Mouse (Mus musculus) brain, embryonic 14.5 days (tissue): ENCODE data around the gene Pank4. TPM values are rescaled to one million over a fixed set of nuclear protein-coding genes. Genes with fewer than 3 reads are reported as not detected.

Experiments
- DNase-seq: peaks from one replicate; pipeline ENCODE4 v3.0.0-alpha.2; 2011; ENCODE audit warnings: low read depth
- CTCF ChIP-seq: fragments of 200-500 bp; IDR thresholded peaks from 2 replicates; pipeline ENCODE4 v1.5.1; 2012; ENCODE audit warnings: inconsistent platforms, mild to moderate bottlenecking, moderate library complexity, borderline replicate concordance; ENCODE audit not compliant: insufficient read depth, insufficient read length; ENCODE audit errors: extremely low read depth
- POLR2A ChIP-seq: fragments of 200-500 bp; IDR thresholded peaks from 2 replicates; pipeline ENCODE4 v1.6.1; 2012; ENCODE audit warnings: mild to moderate bottlenecking, inconsistent platforms, borderline replicate concordance; ENCODE audit not compliant: poor library complexity, insufficient read depth, insufficient read length, severe bottlenecking; ENCODE audit errors: extremely low read depth
- polyA plus RNA-seq: library from polyadenylated mRNA; depleted of rRNA; stranded (reverse); fragments of >200 nt; gene quantifications from 2 replicates; pipeline ENCODE4 v1.2.3, GENCODE M21; 2012

Gene Pank4
- polyA plus RNA-seq, 1 experiment = 68.0 TPM

DNA sequence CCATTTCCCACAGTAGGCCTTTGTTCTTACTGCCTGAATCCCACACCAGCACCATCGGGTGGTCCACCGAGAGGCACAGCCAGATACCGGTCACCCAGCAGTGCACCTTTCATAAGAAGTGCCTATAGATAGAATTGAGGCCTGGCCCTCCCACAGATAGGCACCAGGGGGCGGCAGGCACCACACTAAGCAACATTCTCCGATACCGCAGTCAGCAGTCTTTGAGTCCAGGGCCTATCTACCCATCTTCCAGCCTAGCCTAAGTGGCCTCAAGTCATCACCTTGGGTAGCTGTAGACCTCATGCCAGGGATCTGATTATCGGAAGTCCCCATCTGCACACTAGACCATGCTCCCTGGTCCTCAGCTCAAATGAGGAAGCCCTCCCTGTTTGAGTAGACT, 17.6 kb downstream of the Pank4 start:
- peak; percentile 80 for TF ChIP-seq CTCF
- TF ChIP-seq POLR2A = no peak
- DNase-seq = peak; percentile 85

DNA sequence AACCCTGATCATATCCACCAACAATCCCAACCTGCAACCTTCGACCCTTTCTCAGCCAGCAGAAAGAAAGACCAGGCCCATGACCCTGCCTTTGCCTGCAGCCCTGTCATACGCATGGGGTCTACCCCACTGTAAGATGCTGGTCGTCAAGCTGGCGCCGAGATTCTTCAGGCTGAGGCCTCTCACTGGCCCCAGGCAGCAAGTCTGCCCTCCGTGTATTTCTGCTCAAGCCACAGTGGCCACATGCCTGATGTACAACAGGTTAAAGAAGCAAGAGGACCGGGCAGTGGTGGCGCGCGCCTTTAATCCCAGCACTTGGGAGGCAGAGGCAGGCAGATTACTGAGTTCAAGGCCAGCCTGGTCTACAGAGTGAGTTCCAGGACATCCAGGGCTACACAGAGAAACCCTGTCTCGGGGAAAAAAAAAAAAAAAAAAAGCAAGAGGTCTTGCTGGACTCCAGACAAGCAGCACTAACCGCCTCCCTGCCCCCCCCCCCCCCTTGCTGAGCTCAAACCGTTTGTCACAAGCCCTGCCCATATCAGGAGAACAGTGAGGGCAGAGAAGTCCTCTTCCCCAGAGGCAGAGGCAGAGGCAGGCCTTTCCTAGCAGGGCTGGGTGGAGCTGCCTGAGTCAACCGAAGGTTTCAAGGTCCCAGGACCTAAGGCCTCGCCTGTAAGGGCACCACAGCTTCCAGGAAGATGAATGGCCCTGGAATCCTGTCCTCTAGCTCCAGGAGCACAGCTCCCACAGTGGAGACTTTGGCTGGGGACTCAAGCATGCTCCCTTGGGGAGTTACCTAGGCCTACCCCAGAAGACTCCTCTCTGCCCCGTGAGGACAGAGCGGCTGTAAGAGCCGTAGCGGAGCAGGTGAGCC, 18.6 kb downstream of the Pank4 start:
- TF ChIP-seq POLR2A (no peak), CTCF (no peak)
- no peak for DNase-seq

DNA sequence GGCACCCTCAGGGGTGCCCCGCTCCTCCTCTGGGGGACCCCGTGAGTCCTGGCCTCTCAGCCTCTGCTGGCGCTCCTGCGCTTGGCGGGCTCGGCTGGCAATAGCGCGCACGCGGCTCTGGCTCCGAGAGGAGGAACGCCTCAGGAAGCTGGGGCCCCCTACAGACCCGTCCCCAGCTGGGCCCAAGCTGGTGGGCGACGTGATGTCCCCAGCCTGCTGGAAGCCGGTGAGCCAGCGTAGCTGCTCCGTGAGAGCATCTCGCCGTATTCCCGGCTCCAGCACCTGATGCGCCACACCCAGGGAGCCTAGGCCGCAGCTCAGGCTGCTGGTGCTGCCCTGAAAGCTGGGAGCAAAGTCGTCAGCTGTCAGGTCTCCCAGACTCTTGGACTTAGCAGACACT, 19.8 kb downstream of the Pank4 start:
- TF ChIP-seq POLR2A = no peak
- no peak for TF ChIP-seq CTCF
- DNase-seq = no peak

DNA sequence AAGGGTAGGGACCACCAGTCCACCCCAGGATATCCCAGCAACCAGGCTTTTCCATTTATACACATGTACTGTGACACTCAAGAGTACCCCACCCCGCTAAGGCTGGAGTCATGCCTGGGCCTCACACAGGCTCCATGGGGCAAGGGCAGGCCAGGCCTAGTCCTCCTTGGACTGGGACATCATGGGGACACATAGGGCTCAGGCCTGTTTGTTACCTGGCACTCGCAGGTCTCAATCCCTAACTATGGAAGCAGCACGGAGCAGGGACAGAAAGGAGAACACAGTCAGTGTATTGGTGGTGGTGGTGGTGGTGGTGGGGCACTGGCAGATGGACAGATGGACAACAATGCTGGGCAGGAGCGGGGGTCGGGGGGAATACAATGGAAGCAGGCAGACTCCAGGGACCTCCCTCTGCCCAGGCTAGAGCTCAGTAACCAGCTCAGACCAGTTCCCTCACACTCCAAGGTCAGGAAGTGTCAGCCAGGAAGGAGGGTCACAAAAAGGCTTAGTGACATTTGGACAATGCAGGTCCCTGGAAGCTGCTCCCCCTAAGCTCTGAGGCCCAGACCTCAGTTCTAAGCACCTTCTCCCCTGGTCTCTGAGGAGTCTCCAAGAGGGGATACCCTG, 21.3 kb downstream of the Pank4 start:
- no peak for TF ChIP-seq POLR2A
- no peak for TF ChIP-seq CTCF
- DNase-seq = no peak

DNA sequence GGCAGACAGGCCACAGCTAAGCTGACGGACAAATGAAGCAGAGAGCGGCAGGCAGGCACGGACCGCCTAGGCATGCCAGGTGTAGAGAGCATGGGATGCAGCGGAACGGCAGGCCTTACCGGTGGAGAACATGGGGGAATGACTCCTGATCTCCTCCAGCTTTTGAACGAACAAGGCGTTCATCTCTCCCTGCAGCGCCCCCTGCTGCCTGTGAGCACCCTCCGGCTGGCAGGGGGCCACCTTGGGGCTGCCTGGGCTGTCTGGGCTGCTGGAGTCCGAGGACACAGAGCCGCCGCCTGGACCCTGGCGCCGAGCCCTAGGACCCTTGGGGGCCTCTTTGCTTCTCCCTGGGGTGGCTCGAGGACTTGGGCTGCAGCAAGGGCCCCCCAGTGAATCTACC, 22.2 kb downstream of the Pank4 start:
- peak; percentile 69 for DNase-seq
- TF ChIP-seq CTCF (peak; percentile 73), POLR2A (no peak)

DNA sequence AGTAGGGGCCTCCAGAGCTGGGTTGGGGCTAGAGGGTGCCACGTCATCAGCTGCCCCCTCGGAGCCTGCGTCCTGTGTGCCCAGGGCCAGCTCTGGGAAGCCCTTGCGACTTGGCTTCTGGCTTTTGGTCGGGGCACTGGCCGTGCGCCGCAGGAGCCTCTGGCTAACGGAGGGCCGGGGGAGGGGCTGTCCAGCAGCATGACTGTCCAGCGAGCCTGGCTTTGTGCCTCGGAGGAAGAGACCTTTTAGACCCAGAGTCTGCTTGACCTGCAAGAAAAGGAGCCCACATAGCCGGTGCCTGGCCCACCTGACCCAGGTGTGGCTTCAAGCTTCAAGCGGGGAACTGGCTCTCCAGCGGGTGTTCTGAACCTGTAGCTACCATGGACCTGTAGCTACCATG, 22.8 kb downstream of the Pank4 start:
- no peak for DNase-seq
- TF ChIP-seq CTCF (no peak), POLR2A (no peak)

DNA sequence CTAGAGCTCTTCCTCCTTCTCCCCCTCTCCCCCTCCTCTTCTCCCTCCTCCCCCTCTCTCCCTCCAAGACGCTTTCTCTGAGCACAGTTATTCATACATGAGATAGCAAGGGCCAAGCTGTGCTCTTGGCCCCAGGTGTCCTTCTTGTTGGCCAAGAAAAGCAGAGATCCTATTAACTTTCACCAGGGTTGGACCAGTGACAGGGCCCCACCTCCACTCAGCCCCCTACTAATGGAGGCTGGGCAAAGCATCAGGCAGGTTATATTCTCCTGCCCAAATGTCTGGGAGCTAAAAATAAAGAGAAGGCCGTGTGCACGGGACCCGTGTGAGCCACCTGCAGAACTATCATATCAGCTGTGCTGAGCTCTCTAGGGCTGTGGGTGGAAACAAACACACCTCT, 31.0 kb downstream of the Pank4 start:
- DNase-seq = no peak
- no peak for TF ChIP-seq POLR2A
- TF ChIP-seq CTCF = no peak

DNA sequence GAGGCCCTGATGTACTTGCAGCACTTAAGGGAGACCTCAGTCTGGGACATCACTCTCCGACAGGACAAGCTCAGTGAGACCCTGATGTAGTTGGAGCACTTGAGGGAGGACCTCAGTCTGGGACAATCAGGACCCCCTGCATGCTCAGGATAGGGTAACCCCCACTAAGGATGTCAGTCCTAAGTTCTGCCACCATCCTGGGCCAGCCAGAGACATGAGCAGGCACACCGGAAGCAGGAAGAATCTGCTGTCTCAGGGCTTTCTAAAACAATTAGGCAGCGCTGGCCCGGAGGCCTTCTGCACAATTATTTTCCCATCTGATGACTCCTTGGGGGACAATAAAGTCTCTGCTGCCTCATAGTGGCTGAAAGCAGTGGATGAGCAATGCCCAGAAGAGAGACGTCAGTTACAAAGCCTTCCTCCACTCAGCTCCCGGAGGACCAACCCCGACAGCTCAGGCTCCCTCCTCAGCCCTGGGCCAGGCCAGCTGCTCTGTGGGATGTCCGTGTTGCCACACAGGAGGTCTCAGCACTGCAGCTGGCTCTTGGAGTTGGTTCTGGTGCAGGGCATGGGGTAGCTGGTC, 32.7 kb downstream of the Pank4 start:
- DNase-seq = peak; percentile 48
- TF ChIP-seq CTCF = peak; percentile 17; the same call in 1 of the 2 replicates
- TF ChIP-seq POLR2A = no peak

DNA sequence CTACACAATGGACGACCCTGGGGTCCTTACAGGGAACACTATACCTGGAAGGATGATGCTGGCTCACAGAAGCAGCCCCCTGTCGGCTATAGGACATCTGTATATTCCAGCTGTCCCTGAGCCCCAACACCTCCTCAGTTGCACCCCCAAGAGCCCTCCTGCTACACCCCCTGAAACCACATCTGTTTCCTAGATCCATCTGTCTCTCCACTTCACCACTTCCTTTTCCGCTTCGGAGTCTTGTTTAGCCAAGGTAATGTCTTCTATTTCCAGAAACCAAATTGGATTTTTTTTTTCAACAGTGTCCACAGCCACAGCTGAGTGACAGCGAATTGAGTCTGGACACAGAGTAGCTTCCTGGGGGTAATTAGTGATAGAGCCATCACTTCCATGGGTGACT, 35.5 kb downstream of the Pank4 start:
- TF ChIP-seq CTCF (no peak), POLR2A (no peak)
- DNase-seq = no peak

DNA sequence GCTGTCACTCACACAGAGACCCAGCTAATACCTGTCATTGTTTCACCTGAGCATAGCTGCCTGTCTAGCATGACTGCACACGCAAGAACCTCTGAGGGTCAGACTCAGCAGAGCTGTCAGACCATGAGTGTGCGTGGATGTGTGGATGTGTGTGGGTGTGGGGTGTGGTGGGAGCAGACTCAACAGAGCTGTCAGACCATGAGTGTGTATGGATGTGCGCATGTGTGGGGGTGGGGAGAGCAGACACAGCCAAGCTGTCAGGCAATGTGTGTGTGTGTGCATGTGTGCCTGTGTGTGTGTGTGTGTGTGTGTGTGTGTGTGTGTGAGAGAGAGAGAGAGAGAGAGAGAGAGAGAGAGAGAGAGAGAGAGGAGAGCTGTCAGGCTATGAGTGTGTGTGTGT, 41.4 kb downstream of the Pank4 start:
- no peak for DNase-seq
- TF ChIP-seq POLR2A = no peak
- TF ChIP-seq CTCF = no peak

DNA sequence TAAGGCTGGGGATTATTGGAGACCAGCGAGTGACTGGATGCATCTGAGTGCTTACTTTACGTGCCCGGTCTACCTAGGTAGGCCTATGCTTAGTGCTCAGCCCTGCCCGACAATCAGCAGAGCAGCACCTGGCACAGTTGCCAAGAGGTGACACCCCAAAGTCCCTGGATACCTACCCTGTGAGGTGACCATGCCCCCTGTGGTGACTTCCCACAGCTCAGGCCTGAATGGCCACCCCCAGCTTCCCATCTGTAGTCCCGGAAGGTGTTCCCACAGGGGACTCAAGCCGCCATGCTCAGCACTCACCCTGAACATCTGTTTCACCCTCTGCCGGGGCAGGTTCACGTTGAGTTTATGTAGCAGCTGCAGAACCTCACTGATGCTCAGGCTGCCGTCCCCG, 42.4 kb downstream of the Pank4 start:
- TF ChIP-seq POLR2A = no peak
- TF ChIP-seq CTCF = no peak
- no peak for DNase-seq

DNA sequence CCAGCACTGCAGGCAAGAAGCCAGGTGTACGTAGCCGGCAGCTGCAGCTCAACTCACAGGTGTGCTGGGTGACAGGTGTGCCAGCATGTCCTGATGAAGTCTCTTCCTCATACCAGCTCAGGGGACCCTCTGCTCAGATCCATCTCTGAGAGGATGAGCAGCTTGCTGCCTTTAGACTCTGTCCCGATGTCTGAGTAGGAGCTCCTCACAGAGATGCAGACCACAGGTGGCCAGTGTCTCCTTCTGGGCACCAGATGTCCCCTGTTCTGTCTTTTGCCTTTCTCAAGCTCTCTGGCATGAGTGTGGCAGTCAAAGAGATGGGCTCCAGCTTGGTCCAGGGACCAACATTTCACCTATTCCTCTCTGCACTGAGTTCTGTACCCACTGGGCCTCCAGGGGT, 43.7 kb downstream of the Pank4 start:
- TF ChIP-seq CTCF (no peak), POLR2A (no peak)
- no peak for DNase-seq

DNA sequence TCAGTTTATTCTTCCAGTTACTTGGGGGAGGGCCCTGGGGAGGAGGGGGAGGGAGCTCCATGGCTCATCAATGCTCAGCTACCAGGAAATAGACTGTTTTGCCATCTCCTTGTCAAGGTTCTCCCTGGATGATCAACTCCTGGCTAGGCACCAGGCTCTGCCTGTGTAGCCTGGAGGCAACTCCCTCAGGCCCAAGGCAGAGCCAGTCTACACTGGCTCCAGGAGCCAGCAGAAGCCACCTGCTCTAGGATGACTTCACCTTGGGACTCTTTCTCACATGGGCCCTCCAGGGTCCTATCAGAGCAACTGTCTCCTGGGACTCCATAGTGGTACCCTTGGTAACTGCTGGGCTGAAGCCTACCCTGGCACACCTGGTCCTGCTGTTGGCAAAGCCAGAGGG, 44.2 kb downstream of the Pank4 start:
- DNase-seq = no peak
- TF ChIP-seq POLR2A (no peak), CTCF (no peak)
